Mouse (Mus musculus): ENCODE measurements around the gene Gm20388. TPM values are rescaled to one million over a fixed set of nuclear protein-coding genes. Genes with fewer than 3 reads are reported as not detected.
A peak's percentile ranks its signal among the peaks of the same experiment; 100 is the strongest.

The Gm20388 gene
- polyA plus RNA-seq, 1 experiment from 2014 or later: not detected

DNA sequence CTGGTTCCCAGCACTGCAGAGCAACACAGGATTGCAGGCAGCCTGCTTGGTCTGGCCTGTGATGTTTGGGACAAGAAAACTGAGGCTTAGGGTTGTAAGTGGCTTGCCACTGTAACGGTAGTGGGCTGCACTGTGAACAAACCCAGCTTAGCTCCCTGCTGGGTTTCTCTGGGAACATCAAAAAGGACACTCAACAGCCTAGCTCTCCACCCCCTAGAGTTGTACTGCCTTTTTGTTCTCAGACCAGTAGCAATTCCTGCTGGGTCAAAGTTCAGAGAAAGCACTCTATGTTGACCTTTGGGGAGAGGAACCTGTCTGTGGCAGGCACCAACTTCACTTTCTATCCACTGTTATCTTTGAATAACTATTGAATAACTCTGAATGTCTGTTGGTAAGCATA, 3423.8 kb downstream of the Gm20388 start:
- H3K27ac ChIP-seq (replicated peaks): peak overlapping the region; percentile 40; the same call in 1 of the 2 replicates
- DNase-seq (ENCODE audit: low spot score): no peak
- H3K27me3 ChIP-seq (ENCODE audit: control insufficient read depth, insufficient read depth, low read length): no peaks in the 10 kb centered on the region
- no peak overlapping the region for H3K9ac ChIP-seq (ENCODE audit: low read length)
- no peaks in the 10 kb centered on the region for H3K36me3 ChIP-seq (ENCODE audit: control insufficient read depth, insufficient read depth, low read length)
- no peak for ATAC-seq (ENCODE audit: low FRiP score, low TSS enrichment)
- H3K4me3 ChIP-seq (ENCODE audit: low read depth, low read length): 0 out of 2 replicates have a peak overlapping the region, but pooled peaks have one; percentile 10
- WGBS: 18% methylated on average over 1 of the region's 1 CpGs
- H3K4me2 ChIP-seq (replicated peaks; ENCODE audit: low read depth): peak overlapping the region; percentile 77; the same call in 1 of the 2 replicates
- no peaks in the 10 kb centered on the region for H3K9me3 ChIP-seq (ENCODE audit: control insufficient read depth, low read length)
- TF ChIP-seq EP300 (optimal IDR thresholded peaks at IDR 0.05): no peak
- no peak for TF ChIP-seq CTCF (IDR thresholded peaks at IDR 0.05; ENCODE audit: low read depth)
- H3K4me1 ChIP-seq (replicated peaks; ENCODE audit: control insufficient read depth, insufficient read depth): no peaks in the 10 kb centered on the region

DNA sequence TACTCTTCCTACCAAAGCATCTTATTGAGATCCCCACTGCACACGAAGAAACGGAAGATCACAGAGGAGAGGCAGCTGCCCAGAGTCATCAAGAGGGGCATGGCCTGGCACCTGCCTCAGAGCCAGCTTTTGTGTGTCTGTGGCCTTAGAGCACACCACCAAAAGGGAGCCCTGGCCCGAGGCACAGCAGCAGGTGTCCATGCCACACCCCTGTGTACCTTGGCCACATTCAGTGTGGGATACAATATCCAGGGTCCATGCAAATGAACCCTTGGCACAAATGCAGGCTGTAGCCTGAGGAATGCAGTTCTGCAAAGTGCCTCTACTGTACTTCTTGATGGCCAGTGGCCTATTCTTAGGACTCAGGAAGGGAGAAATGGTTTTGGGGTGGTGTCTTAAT, 3426.8 kb downstream of the Gm20388 start:
- no peak overlapping the region for H3K4me3 ChIP-seq (ENCODE audit: low read depth, low read length)
- H3K4me2 ChIP-seq (replicated peaks; ENCODE audit: low read depth): no peak overlapping the region
- DNase-seq (ENCODE audit: low spot score): peak; percentile 63
- TF ChIP-seq CTCF (IDR thresholded peaks at IDR 0.05; ENCODE audit: low read depth) (no peak), EP300 (optimal IDR thresholded peaks at IDR 0.05) (no peak)
- no peaks in the 10 kb centered on the region for H3K9me3 ChIP-seq (ENCODE audit: control insufficient read depth, low read length)
- 57% methylated on average over 3 of the region's 3 CpGs for WGBS
- H3K27me3 ChIP-seq (ENCODE audit: control insufficient read depth, insufficient read depth, low read length): no peaks in the 10 kb centered on the region
- no peak overlapping the region for H3K9ac ChIP-seq (ENCODE audit: low read length)
- no peaks in the 10 kb centered on the region for H3K36me3 ChIP-seq (ENCODE audit: control insufficient read depth, insufficient read depth, low read length)
- no peak overlapping the region; the same call in 1 of the 2 replicates for H3K27ac ChIP-seq (replicated peaks)
- no peak; the same call in 1 of the 2 replicates for ATAC-seq (ENCODE audit: low FRiP score, low TSS enrichment)
- H3K4me1 ChIP-seq (replicated peaks; ENCODE audit: control insufficient read depth, insufficient read depth): no peaks in the 10 kb centered on the region

DNA sequence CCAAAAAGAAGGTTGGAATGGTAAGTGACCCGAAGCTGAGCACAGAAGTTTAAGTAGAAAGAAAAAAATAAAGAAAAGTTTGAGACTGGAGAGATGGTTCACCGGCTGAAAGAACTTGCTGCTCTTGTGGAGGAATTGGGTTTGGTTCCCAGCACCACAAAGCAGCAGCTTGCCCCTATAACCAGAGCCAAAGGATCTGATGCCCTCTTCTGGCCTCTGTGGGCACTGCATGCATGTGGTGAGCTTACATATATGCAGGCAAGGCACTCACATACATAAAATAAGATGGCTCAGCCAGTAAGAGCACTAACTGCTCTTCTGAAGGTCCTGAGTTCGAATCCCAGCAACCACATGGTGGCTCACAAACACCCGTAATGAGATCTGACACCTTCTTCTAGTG, 3429.4 kb downstream of the Gm20388 start:
- over 99% methylated on average over 4 of the region's 4 CpGs for WGBS
- Histone ChIP-seq H3K9ac (ENCODE audit: low read length) (no peak overlapping the region), H3K4me1 (replicated peaks; ENCODE audit: control insufficient read depth, insufficient read depth) (no peaks in the 10 kb centered on the region), H3K4me3 (ENCODE audit: low read depth, low read length) (no peak overlapping the region), H3K4me2 (replicated peaks; ENCODE audit: low read depth) (no peak overlapping the region), H3K27ac (replicated peaks) (no peak overlapping the region), H3K9me3 (ENCODE audit: control insufficient read depth, low read length) (no peaks in the 10 kb centered on the region), H3K36me3 (ENCODE audit: control insufficient read depth, insufficient read depth, low read length) (no peaks in the 10 kb centered on the region), H3K27me3 (ENCODE audit: control insufficient read depth, insufficient read depth, low read length) (no peaks in the 10 kb centered on the region)
- no peak for DNase-seq (ENCODE audit: low spot score)
- TF ChIP-seq EP300 (optimal IDR thresholded peaks at IDR 0.05) (no peak), CTCF (IDR thresholded peaks at IDR 0.05; ENCODE audit: low read depth) (peak; percentile 41; the same call in 1 of the 2 replicates)
- no peak for ATAC-seq (ENCODE audit: low FRiP score, low TSS enrichment)

DNA sequence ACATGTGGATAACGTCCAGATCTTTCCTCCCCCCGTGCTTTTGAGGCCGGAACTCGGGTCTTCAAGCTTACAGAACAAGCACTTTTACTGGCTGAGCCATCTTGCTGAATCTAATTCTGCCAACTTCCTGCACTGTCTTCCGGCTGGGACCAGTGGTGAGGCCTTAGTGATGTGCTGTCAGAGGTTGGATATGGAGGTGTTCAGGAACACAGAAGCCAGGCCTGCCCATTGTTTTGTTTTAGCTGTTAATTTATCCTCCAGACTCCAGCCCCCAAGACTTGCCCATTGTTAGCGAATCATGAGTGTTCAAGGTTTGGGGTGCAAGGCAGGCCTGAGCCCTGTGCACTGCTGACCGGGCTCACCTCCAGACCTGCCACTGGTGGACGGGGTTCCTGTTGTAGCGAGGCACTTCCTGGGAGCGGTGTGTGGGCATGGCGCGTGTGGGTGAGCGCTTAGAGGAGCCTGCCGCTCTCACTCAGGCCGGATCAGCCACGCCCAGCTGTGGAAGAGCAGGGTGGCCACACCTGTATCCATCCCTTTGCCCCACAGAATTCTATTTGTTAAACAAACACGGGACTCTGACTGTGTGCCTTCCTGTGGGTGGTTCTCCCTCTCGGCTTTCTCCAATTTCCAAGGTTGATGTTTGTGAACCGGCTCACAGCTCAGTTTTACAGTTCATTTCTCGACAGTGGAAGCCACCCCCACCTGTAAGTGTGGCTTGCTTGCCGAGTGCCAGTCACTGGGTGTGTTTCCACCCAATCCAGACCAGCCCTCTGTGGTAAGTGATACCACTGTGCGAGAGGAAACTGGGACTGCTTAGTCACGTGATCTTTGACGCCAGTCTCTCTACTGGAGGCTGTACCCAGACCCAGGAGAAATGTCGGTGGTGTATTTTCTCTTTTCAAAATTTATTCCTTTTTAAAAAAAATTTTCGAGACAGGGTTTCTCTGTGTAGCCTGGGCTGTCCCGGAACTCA, 3430.7 kb downstream of the Gm20388 start:
- no peaks in the 10 kb centered on the region for H3K4me1 ChIP-seq (replicated peaks; ENCODE audit: control insufficient read depth, insufficient read depth)
- H3K9me3 ChIP-seq (ENCODE audit: control insufficient read depth, low read length): no peaks in the 10 kb centered on the region
- H3K4me3 ChIP-seq (ENCODE audit: low read depth, low read length): no peak overlapping the region
- DNase-seq (ENCODE audit: low spot score) (peak; percentile 84), ATAC-seq (ENCODE audit: low FRiP score, low TSS enrichment) (peak; percentile 93)
- no peaks in the 10 kb centered on the region for H3K27me3 ChIP-seq (ENCODE audit: control insufficient read depth, insufficient read depth, low read length)
- WGBS: 60% methylated on average over 27 of the region's 27 CpGs
- H3K9ac ChIP-seq (ENCODE audit: low read length): no peak overlapping the region
- no peak overlapping the region for H3K4me2 ChIP-seq (replicated peaks; ENCODE audit: low read depth)
- peak overlapping the region; percentile 78 for H3K27ac ChIP-seq (replicated peaks)
- no peaks in the 10 kb centered on the region for H3K36me3 ChIP-seq (ENCODE audit: control insufficient read depth, insufficient read depth, low read length)
- no peak for TF ChIP-seq EP300 (optimal IDR thresholded peaks at IDR 0.05)
- TF ChIP-seq CTCF (IDR thresholded peaks at IDR 0.05; ENCODE audit: low read depth): no peak

DNA sequence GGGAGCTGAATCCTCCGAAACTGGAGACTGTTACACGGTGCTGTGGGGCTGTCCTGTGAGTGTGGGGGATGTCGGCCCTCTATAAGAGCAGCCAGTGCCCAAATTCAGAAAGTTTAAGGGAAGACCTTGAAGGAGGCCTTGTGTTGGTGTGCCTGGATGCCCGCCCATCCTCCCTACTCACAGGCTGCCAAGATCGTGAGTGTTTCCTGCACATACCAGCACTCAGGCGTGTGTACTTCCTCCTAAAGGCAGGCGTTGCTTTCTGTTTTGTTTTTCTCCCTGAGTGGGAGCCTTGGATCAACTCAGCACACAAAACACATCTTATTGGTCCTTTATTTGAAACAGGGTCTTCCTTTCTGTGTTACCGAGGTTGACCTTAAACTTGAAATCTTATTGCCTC, 3431.6 kb downstream of the Gm20388 start:
- peak overlapping the region; percentile 78; the same call in 1 of the 2 replicates for H3K27ac ChIP-seq (replicated peaks)
- DNase-seq (ENCODE audit: low spot score) (peak; percentile 47), ATAC-seq (ENCODE audit: low FRiP score, low TSS enrichment) (no peak)
- H3K9ac ChIP-seq (ENCODE audit: low read length): no peak overlapping the region
- no peaks in the 10 kb centered on the region for H3K27me3 ChIP-seq (ENCODE audit: control insufficient read depth, insufficient read depth, low read length)
- WGBS: 69% methylated on average over 8 of the region's 8 CpGs
- no peaks in the 10 kb centered on the region for H3K4me1 ChIP-seq (replicated peaks; ENCODE audit: control insufficient read depth, insufficient read depth)
- TF ChIP-seq CTCF (IDR thresholded peaks at IDR 0.05; ENCODE audit: low read depth) (no peak), EP300 (optimal IDR thresholded peaks at IDR 0.05) (no peak)
- no peak overlapping the region for H3K4me3 ChIP-seq (ENCODE audit: low read depth, low read length)
- no peak overlapping the region for H3K4me2 ChIP-seq (replicated peaks; ENCODE audit: low read depth)
- H3K9me3 ChIP-seq (ENCODE audit: control insufficient read depth, low read length): no peaks in the 10 kb centered on the region
- no peaks in the 10 kb centered on the region for H3K36me3 ChIP-seq (ENCODE audit: control insufficient read depth, insufficient read depth, low read length)

DNA sequence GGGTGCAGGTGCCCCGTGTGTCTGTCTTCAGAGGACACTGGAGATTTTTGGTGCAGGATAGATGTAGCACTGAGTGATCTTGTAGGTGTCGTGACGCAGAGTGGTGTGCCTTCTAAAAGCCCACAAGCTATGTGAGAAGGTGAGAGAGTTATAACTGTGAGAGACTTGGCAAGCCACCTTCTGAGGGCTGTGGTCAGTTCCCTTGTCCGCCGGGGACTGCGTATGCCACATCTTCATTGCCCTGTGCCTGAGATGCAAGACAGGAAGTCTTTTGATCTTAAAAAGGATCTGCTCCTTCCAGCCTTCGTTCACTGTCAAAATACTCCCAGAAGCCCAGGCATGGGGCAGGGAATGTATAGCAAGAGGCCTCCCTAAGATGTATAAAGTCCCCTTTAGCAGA, 3432.3 kb downstream of the Gm20388 start:
- H3K9me3 ChIP-seq (ENCODE audit: control insufficient read depth, low read length): no peaks in the 10 kb centered on the region
- no peak for TF ChIP-seq CTCF (IDR thresholded peaks at IDR 0.05; ENCODE audit: low read depth)
- no peak for TF ChIP-seq EP300 (optimal IDR thresholded peaks at IDR 0.05)
- no peak overlapping the region; the same call in 1 of the 2 replicates for H3K27ac ChIP-seq (replicated peaks)
- DNase-seq (ENCODE audit: low spot score) (no peak), ATAC-seq (ENCODE audit: low FRiP score, low TSS enrichment) (no peak)
- no peak overlapping the region for H3K4me3 ChIP-seq (ENCODE audit: low read depth, low read length)
- no peak overlapping the region for H3K4me2 ChIP-seq (replicated peaks; ENCODE audit: low read depth)
- H3K36me3 ChIP-seq (ENCODE audit: control insufficient read depth, insufficient read depth, low read length): no peaks in the 10 kb centered on the region
- H3K27me3 ChIP-seq (ENCODE audit: control insufficient read depth, insufficient read depth, low read length): no peaks in the 10 kb centered on the region
- WGBS: 82% methylated on average over 7 of the region's 7 CpGs
- H3K9ac ChIP-seq (ENCODE audit: low read length): no peak overlapping the region
- no peaks in the 10 kb centered on the region for H3K4me1 ChIP-seq (replicated peaks; ENCODE audit: control insufficient read depth, insufficient read depth)
